Mouse (Mus musculus) neural tube, embryonic 11.5 days (tissue): ENCODE results near the gene Rdh19. TPM values are rescaled to one million over a fixed set of nuclear protein-coding genes. Genes with fewer than 3 reads are reported as not detected.
"Not testable (repeated sequence)": the region's sequence is repeated elsewhere in the genome, so short reads cannot be mapped to it uniquely, and the experiment has no call there.

Experiments
- ATAC-seq: fragments of 200-750 bp; cut with Nextera tagmentation; 2 replicates; pipeline ENCODE4 v1.8.0; 2017; ENCODE audit warnings: moderate number of reproducible peaks, mild to moderate bottlenecking, moderate TSS enrichment, moderate library complexity; ENCODE audit not compliant: insufficient read depth, low FRiP score, low TSS enrichment
- DNase-seq: peaks from one replicate; pipeline ENCODE4 v3.0.0-alpha.2; 2015; ENCODE audit warnings: low spot score
- H3K27ac ChIP-seq: fragments of 300-500 bp; sonication (generic); 2 replicates; pipeline ENCODE4 v1.5.1; 2014; ENCODE audit warnings: low read depth, mild to moderate bottlenecking, low read length
- H3K27me3 ChIP-seq: fragments of 300-500 bp; sonication (generic); 2 replicates; pipeline ENCODE4 v1.6.1; 2014; ENCODE audit warnings: mild to moderate bottlenecking, low read length, mixed read lengths; ENCODE audit not compliant: control insufficient read depth, insufficient read depth
- H3K36me3 ChIP-seq: fragments of 300-500 bp; sonication (generic); 2 replicates; pipeline ENCODE4 v1.6.1; 2014; ENCODE audit warnings: mild to moderate bottlenecking, low read length, moderate library complexity, mixed read lengths; ENCODE audit not compliant: control insufficient read depth, insufficient read depth
- H3K4me1 ChIP-seq: fragments of 300-500 bp; sonication (generic); 2 replicates; pipeline ENCODE4 v1.6.1; 2014; ENCODE audit warnings: low read length, mixed read lengths; ENCODE audit not compliant: control insufficient read depth, insufficient read depth
- H3K4me2 ChIP-seq: fragments of 300-500 bp; sonication (generic); 2 replicates; pipeline ENCODE4 v1.6.1; 2014; ENCODE audit warnings: low read depth, mild to moderate bottlenecking, moderate library complexity
- H3K4me3 ChIP-seq: fragments of 300-500 bp; sonication (generic); 2 replicates; pipeline ENCODE4 v1.5.1; 2014; ENCODE audit warnings: low read depth, low read length
- H3K9ac ChIP-seq: fragments of 300-500 bp; sonication (generic); 2 replicates; pipeline ENCODE4 v1.6.1; 2014; ENCODE audit warnings: mild to moderate bottlenecking, low read length
- H3K9me3 ChIP-seq: fragments of 300-500 bp; sonication (generic); 2 replicates; pipeline ENCODE4 v1.6.1; 2016; ENCODE audit warnings: low read length; ENCODE audit not compliant: control insufficient read depth
- WGBS: fragments of 180-500 bp; shearing (Covaris S2); extraction: QIAGEN DNeasy Blood & Tissue Kit; methylation state at CpG from one replicate; pipeline ENCODE4 v1.1.7; 2014; 5-methylcytosine and 5-hydroxymethylcytosine counted together
- polyA plus RNA-seq: library from polyadenylated mRNA; unstranded; fragments of >200 nt; fragmentation: Nextera tagmentation; extraction: Ambion mirVana; gene quantifications from 2 replicates; pipeline ENCODE4 v1.2.1, GENCODE M21; 2014

The Rdh19 gene
- polyA plus RNA-seq, result not detected in 2 replicates

DNA sequence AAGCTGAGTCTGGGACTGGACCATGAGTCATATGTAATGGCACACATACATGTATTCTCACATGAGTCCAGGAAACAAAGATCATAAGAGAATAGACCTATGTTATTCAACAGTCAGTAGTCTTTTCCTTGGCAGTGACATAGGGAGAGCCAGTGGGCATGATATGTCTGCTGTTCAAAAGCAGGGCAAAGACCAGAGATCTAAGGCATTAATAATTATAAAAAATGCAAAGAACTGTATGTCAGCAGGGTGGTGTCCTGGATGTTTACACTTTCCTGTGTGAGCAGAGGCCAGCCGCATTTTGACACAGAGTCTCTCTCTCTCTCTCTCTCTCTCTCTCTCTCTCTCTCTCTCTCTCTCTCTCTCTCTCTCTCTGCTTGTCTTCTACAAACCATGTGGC is at the start of gene Rdh19:
Rdh19 (plus strand) TSS at position 301 of the 400 bp plus-strand sequence.
- H3K9me3 ChIP-seq, result no peaks in the 10 kb centered on the region
- no peak for DNase-seq
- ATAC-seq, result no peak
- H3K4me1 ChIP-seq, result no peaks in the 10 kb centered on the region
- H3K36me3 ChIP-seq, result no peaks in the 10 kb centered on the region
- H3K27ac ChIP-seq, result no peak within 1 kb of the TSS
- no peak within 1 kb of the TSS for H3K9ac ChIP-seq
- WGBS, result 95% methylated on average over 1 of the region's 1 CpGs
- no peak within 1 kb of the TSS for H3K4me2 ChIP-seq
- H3K27me3 ChIP-seq, result no peaks in the 10 kb centered on the region
- no peak within 1 kb of the TSS for H3K4me3 ChIP-seq

DNA sequence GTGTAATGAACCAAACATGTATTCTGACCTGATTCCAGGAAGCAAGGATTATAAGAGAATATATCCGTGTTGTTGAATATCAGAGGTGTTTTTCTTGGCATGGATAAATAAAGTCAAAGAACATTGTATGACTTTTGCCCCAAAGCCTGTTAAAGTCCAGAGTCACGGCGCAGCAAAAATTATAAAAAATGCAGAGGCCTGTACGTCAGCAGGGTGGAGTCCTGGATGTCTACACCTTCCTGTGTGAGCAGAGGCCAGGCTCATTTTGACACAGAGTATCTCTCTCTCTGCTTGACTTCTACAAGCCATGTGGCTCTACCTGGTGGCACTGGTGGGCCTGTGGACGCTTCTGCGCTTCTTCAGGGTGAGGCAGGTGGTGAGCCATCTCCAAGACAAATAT is 48.8 kb upstream of the Rdh19 start, which contains the start of gene Rdh16:
Rdh16 (plus strand) TSS at position 262 of the 400 bp plus-strand sequence.
- Histone ChIP-seq H3K9ac (no peak within 1 kb of the TSS), H3K27me3 (no peaks in the 10 kb centered on the region), H3K27ac (no peak within 1 kb of the TSS), H3K4me1 (no peaks in the 10 kb centered on the region), H3K36me3 (no peaks in the 10 kb centered on the region), H3K4me3 (no peak within 1 kb of the TSS), H3K9me3 (no peaks in the 10 kb centered on the region), H3K4me2 (no peak within 1 kb of the TSS)
- no peak for ATAC-seq
- DNase-seq, result no peak
- WGBS, result 89% methylated on average over 6 of the region's 6 CpGs

DNA sequence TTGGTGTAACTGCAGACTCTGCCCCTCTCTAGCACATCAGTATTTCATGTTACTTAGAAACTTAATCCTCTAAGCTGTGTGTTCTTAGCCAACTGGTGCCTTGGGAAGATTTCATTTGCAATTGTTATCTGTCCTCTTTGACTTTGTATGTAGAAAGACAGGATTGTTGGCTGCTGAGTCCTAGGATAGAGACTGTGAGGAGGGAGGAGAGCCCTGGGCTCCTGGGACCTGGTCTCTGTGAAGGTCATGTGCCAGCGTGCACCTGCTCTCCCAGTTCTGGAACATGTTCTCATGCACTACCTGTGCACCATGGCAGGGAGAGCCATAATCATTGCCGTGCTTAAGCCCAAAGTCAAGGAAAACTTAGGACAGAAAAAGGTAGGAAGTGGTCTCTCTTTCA is 48.1 kb upstream of the Rdh19 start:
- Histone ChIP-seq H3K9ac (no peak overlapping the region), H3K9me3 (no peaks in the 10 kb centered on the region), H3K4me2 (no peak overlapping the region), H3K36me3 (no peaks in the 10 kb centered on the region), H3K27me3 (no peaks in the 10 kb centered on the region), H3K4me1 (no peaks in the 10 kb centered on the region), H3K4me3 (no peak overlapping the region), H3K27ac (no peak overlapping the region)
- ATAC-seq (no peak), DNase-seq (no peak)
- 93% methylated on average over 2 of the region's 2 CpGs for WGBS

DNA sequence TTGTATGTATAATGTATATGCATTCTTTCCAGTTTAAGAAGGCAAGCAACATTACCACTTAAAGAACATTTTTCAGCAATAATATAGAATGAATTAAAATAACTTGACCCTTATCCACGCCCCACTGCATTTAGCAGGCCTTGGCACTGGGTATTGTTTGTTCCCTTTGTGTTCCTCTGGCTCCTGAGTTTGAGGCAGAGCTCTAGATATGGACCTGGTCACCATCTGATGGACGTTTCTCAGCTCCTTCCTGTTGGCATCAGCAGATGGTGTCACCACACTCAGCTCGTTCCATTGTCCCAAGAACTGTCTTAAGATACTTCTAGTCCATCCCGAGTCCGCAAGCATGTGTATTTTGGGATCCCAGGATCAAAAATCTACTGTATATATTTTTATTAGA is 47.5 kb upstream of the Rdh19 start:
- no peak overlapping the region for H3K4me2 ChIP-seq
- no peaks in the 10 kb centered on the region for H3K27me3 ChIP-seq
- H3K36me3 ChIP-seq, result no peaks in the 10 kb centered on the region
- no peaks in the 10 kb centered on the region for H3K4me1 ChIP-seq
- H3K9me3 ChIP-seq, result no peaks in the 10 kb centered on the region
- H3K9ac ChIP-seq, result no peak overlapping the region
- H3K27ac ChIP-seq, result no peak overlapping the region
- no peak for ATAC-seq
- WGBS, result 78% methylated on average over 5 of the region's 5 CpGs
- H3K4me3 ChIP-seq, result no peak overlapping the region
- DNase-seq, result no peak

DNA sequence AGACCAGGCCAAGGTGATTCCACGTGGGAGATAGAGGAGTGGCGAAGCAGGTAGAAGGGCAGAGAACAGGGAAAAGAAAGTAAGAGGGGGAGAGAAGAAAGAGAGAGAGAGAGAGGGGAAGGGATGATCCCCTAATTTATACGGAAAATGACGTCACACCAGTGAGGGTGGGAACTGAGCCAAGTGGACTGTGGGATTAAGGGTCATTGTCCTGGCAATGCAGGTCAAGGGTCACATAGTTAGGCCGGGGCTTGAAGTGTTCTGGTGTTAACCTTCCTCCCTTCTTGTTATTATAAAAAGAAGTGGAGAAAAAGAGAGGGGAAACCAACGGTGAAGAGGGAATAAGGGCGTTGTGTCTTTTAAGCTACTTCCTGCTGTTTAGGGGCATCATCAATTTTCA is 45.3 kb upstream of the Rdh19 start:
- ATAC-seq (no peak), DNase-seq (no peak)
- Histone ChIP-seq H3K27ac (no peak overlapping the region), H3K4me2 (no peak overlapping the region), H3K4me3 (no peak overlapping the region), H3K9me3 (no peaks in the 10 kb centered on the region), H3K4me1 (no peaks in the 10 kb centered on the region), H3K9ac (no peak overlapping the region), H3K36me3 (no peaks in the 10 kb centered on the region), H3K27me3 (no peaks in the 10 kb centered on the region)
- 75% methylated on average over 7 of the region's 7 CpGs for WGBS

DNA sequence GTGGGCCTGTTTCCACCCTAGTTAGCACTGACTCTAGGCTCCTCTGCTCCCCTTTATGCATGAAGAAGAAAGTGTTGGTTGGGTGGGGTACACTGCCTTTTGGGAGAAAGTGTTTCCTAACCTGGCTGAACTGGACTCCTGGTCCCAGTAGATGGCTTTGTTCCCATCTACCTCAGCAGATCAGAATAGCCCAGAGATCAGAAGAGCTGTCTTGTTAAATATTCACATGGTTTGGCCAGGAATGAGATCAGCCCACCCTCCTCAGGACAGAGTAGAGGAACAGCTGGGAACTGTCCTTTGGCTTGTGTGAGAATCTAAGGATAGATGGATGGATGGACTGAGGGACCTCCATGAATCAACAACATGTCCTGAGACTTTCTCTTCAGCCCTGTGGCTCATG is 33.8 kb upstream of the Rdh19 start:
- no peaks in the 10 kb centered on the region for H3K4me1 ChIP-seq
- no peak overlapping the region for H3K4me3 ChIP-seq
- H3K9me3 ChIP-seq, result no peaks in the 10 kb centered on the region
- DNase-seq (no peak), ATAC-seq (no peak)
- H3K9ac ChIP-seq, result no peak overlapping the region
- H3K27ac ChIP-seq, result no peak overlapping the region
- H3K27me3 ChIP-seq, result no peaks in the 10 kb centered on the region
- no peaks in the 10 kb centered on the region for H3K36me3 ChIP-seq
- no peak overlapping the region for H3K4me2 ChIP-seq

DNA sequence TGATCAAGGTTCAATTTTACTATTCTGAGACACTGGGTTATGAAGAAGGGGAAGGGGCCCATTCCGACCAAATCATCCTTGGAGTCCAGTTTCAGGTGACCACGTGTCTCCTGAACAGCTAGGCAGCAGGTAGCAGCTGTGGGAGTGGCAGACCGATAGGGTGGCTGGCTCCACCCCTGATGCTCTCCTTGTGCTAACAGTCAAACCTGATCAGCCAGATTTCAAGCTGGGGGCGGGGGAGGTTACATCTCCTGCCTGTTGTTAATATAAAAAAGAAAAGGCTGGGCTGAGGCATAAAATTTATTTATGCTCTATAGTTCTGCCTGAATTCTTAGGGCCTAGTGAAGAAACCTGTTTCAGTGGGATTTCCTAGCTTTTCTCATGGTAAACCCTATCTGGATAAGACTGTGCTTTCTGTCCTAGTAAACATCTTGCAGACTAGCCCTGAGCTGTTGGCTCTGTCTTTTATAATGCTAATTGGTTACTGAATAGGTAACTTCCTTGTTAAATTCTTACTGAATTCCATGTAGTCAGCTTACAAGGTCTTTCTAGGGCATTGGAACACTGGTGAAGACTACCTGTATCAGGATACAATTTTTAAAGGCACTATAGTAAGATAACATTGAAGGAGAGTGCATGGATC is 32.3 kb upstream of the Rdh19 start:
- H3K27ac ChIP-seq, H3K4me3 ChIP-seq, H3K4me2 ChIP-seq, DNase-seq, H3K9ac ChIP-seq, ATAC-seq, H3K36me3 ChIP-seq, H3K4me1 ChIP-seq, H3K9me3 ChIP-seq, H3K27me3 ChIP-seq: not testable (repeated sequence)
- WGBS, result 80% methylated on average over 4 of the region's 4 CpGs

DNA sequence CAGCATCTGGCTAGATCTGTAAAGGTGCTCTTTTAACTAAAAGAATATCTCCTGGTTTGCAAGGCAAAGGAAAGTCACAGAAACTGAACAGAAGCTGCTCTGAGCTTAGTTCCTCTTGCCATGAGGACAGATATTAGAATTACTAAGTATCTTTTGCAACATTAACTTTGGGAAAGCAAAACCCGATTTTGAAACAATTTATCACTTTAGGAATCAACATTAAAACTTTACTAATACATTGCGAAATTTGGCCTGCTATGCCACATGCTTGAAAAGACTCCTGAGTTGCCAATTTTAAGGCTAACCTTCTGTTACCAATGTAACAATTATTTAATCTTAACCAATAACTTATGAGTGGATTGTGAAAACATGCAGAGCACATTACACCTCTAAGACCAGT is 27.9 kb upstream of the Rdh19 start:
- ATAC-seq, H3K4me2 ChIP-seq, H3K36me3 ChIP-seq, H3K4me3 ChIP-seq, H3K27me3 ChIP-seq, DNase-seq, H3K9ac ChIP-seq, H3K9me3 ChIP-seq, H3K4me1 ChIP-seq, H3K27ac ChIP-seq: not testable (repeated sequence)
- 90% methylated on average over 2 of the region's 2 CpGs for WGBS

DNA sequence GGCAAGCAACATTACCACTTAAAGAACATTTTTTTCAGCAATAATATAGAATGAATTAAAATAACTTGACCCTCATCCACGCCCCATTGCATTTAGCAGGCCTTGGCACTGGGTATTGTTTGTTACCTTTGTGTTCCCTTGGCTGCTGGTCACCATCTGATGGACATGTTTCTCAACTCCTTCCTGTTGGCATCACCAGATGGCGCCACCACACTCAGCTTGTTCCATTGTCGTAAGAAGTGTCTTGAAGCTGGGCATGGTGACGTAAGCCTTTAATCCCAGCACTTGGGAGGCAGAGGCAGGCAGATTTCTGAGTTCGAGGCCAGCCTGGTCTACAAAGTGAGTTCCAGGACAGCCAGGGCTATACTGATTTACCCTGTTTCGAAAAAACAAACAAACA is 24.3 kb upstream of the Rdh19 start:
- 82% methylated on average over 6 of the region's 6 CpGs for WGBS
- Histone ChIP-seq H3K4me2 (no peak overlapping the region), H3K27me3 (no peaks in the 10 kb centered on the region), H3K9ac (no peak overlapping the region), H3K36me3 (no peaks in the 10 kb centered on the region), H3K27ac (no peak overlapping the region), H3K4me3 (no peak overlapping the region), H3K9me3 (no peaks in the 10 kb centered on the region), H3K4me1 (no peaks in the 10 kb centered on the region)
- DNase-seq, result no peak
- no peak for ATAC-seq
